Mouse (Mus musculus) brown adipose tissue, adult 24 weeks (tissue): ENCODE data around the gene Nfasc. TPM values are rescaled to one million over a fixed set of nuclear protein-coding genes. Genes with fewer than 3 reads are reported as not detected.

Experiments
- H3K27ac ChIP-seq: fragments of 200-500 bp; replicated peaks from 2 replicates; pipeline ENCODE4 v1.5.1; 2012; ENCODE audit warnings: low read depth, mild to moderate bottlenecking, low read length
- H3K4me1 ChIP-seq: fragments of 200-500 bp; 2 replicates; pipeline ENCODE4 v1.6.1; 2012; ENCODE audit warnings: low read length, mixed read lengths; ENCODE audit not compliant: control insufficient read depth, insufficient read depth, insufficient read length
- H3K4me3 ChIP-seq: fragments of 200-500 bp; 2 replicates; pipeline ENCODE4 v1.5.1; 2012; ENCODE audit warnings: low read depth, mild to moderate bottlenecking, low read length, moderate library complexity; ENCODE audit not compliant: insufficient read depth
- polyA plus RNA-seq: library from polyadenylated mRNA; stranded (reverse); fragments of >200 nt; gene quantifications from 2 replicates; pipeline ENCODE4 v1.2.4, GENCODE M21; 2012; ENCODE audit not compliant: missing spikeins, insufficient read depth, insufficient read length

Gene Nfasc
- polyA plus RNA-seq, 1 experiment: not detected

- Histone ChIP-seq H3K4me1 (no peaks in the 10 kb centered on the region), H3K27ac (no peak overlapping the region)
Measured at GRCm38 (mm10) chr1:132696926-132697325, 44.7 kb downstream of the Nfasc start.

DNA sequence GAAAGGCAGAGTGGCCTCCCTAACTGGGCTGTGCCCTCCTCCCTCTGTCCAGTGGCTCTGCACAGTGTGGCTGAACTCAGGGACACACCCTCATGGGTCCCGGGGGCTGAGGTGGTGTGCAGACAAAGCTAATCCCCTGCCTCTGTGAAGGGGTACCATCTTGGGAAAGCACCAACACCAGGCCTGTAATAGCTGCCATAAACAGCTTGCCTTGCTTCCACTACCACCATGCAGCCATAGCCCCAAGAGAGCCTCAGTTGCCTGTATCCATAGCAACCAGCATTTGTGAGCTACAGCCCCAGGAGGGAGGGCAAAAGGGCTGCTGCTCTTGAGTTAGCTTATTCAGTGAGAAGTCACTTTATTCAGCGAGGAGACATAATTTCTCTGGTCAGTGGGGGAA, 45.4 kb downstream of the Nfasc start:
- Histone ChIP-seq H3K4me3 (no peak overlapping the region), H3K4me1 (no peaks in the 10 kb centered on the region), H3K27ac (no peak overlapping the region)

More at GRCm38 (mm10) chr1:132696926-132697325, 44.7 kb downstream of the Nfasc start:
- no peak overlapping the region for H3K4me3 ChIP-seq

DNA sequence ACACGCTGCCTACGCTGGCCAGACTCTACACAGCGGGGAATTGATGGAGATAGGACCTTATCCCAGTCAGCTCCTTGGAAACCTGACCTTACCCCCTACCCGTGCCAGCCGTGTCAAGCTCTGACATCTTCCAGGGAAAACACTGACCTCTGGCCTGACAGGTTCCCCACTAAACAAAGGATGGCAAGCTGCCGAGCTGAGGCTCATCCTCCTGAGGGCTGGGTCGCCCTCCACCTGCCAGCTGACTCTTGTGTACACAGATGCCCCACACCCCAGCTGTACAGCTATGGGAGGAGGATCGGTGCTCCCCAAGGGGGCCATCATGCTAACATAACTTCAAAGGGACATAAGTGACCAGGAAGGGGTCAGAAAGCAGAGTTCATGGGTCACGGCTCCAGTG, 47.6 kb downstream of the Nfasc start:
- Histone ChIP-seq H3K4me3 (no peak overlapping the region), H3K27ac (no peak overlapping the region), H3K4me1 (no peaks in the 10 kb centered on the region)

- no peak overlapping the region for H3K4me3 ChIP-seq
- no peaks in the 10 kb centered on the region for H3K4me1 ChIP-seq
Measured at GRCm38 (mm10) chr1:132689181-132689580, 52.4 kb downstream of the Nfasc start.

GRCm38 (mm10) chr1:132678935-132679334, 62.7 kb downstream of the Nfasc start:
- Histone ChIP-seq H3K4me3 (no peak overlapping the region), H3K27ac (no peak overlapping the region), H3K4me1 (no peaks in the 10 kb centered on the region)

More at GRCm38 (mm10) chr1:132689181-132689580, 52.4 kb downstream of the Nfasc start:
- no peak overlapping the region for H3K27ac ChIP-seq

- Histone ChIP-seq H3K4me3 (no peak overlapping the region), H3K4me1 (no peaks in the 10 kb centered on the region), H3K27ac (no peak overlapping the region)
Measured at GRCm38 (mm10) chr1:132678076-132678475, 63.5 kb downstream of the Nfasc start.

- H3K4me3 ChIP-seq: no peak overlapping the region
- H3K27ac ChIP-seq: no peak overlapping the region
Measured at GRCm38 (mm10) chr1:132672704-132673103, 68.9 kb downstream of the Nfasc start.

GRCm38 (mm10) chr1:132669200-132669599, 72.4 kb downstream of the Nfasc start:
- no peaks in the 10 kb centered on the region for H3K4me1 ChIP-seq
- H3K4me3 ChIP-seq: no peak overlapping the region
- no peak overlapping the region for H3K27ac ChIP-seq

More at GRCm38 (mm10) chr1:132672704-132673103, 68.9 kb downstream of the Nfasc start:
- H3K4me1 ChIP-seq: no peaks in the 10 kb centered on the region

GRCm38 (mm10) chr1:132660354-132660753, 81.2 kb downstream of the Nfasc start:
- no peaks in the 10 kb centered on the region for H3K4me1 ChIP-seq
- H3K4me3 ChIP-seq: no peak overlapping the region
- no peak overlapping the region for H3K27ac ChIP-seq

GRCm38 (mm10) chr1:132659604-132660003, 82.0 kb downstream of the Nfasc start:
- no peaks in the 10 kb centered on the region for H3K4me1 ChIP-seq
- H3K4me3 ChIP-seq: no peak overlapping the region
- H3K27ac ChIP-seq: no peak overlapping the region

DNA sequence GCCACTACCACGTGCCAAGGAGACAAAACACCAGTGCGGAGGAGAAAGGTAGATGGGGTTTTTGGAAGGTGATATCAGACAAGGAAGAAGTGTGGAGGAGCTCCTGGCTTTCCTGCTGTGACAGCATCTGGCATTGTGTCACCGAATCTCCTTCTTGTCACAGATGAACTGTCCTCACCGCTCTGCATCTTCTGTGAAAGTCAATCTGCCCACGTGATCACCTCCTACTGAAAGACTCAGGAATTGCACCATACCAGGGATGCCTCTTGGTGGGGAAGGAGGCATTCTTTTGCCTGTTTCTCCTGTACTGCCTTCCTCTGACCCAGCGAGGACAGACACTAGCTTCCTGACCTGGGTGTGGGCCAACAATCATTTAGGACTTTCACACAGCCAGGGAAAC, 86.0 kb downstream of the Nfasc start:
- Histone ChIP-seq H3K27ac (no peak overlapping the region), H3K4me3 (no peak overlapping the region), H3K4me1 (no peaks in the 10 kb centered on the region)

- Histone ChIP-seq H3K4me3 (no peak overlapping the region), H3K27ac (no peak overlapping the region), H3K4me1 (no peaks in the 10 kb centered on the region)
Measured at GRCm38 (mm10) chr1:132654769-132655168, 86.8 kb downstream of the Nfasc start.

DNA sequence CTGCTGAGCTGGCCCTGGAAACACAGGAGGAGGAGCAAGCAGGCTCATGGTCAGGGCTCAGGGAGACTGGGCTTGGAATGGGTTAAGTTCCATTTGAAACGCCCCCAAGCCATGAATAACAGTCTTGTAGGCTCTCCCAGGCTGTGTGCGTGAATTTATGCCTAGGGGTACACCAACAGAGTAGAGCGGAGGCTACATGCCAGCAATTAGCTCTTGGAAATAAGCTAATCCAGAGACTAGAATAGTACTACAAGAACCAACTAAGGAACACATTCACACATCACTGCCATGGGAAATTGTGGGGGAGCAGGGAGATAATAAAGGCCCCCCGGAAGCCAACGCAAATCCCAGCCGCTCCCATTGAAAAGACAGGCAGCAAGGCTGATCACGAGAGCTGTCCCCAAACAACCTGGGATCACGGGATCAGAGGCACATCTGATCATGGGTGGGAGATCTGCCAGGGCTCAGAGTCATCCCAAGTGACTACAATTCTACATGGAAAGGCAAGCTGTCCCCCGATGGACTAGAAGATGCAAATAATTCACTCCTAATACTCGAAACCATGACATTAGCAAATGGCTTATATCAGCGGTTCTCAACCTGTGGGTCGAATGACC, 87.6 kb downstream of the Nfasc start:
- no peak overlapping the region for H3K4me3 ChIP-seq
- no peaks in the 10 kb centered on the region for H3K4me1 ChIP-seq
- no peak overlapping the region for H3K27ac ChIP-seq

DNA sequence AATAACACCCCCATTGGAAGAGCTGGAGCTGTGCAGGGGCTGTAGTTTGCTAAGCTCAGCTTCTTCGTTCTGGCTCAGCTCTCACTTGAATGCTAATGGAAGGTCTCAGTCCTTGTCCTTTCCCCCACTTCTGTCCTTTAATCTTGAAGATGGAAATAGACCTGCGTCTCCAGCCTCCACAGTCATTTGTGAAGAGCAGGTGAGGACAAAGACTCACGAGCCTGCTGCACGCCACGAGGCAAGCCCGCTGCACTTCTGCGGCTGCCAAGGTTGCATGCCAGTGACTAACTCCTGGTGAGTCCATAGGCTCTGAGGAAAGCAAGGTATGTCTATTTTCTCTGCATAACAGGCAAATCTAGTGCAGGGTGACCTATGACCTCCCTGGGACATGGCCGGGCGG, 88.4 kb downstream of the Nfasc start:
- Histone ChIP-seq H3K4me3 (no peak overlapping the region), H3K4me1 (no peaks in the 10 kb centered on the region), H3K27ac (no peak overlapping the region)

DNA sequence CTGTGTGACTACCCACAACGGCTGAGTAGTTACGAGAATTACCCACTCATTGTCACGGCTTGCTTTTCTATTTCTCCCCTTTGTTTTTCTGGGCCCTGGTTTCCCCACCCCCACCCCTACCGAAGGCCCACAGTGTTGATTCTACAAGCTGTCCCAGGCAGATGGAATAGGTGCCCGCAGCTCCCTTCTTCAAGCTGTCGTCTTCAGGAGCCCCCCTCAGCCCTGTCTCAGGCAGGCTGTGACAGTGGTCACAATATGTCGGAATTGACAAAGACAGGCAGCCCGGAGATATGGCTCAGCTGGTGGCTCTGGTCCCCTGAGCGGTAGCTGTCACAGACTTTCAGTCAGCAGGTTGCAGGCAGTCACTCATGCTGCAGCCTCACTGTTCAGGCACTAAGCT, 90.9 kb downstream of the Nfasc start:
- H3K4me3 ChIP-seq: no peak overlapping the region
- H3K27ac ChIP-seq: no peak overlapping the region
- H3K4me1 ChIP-seq: no peaks in the 10 kb centered on the region

GRCm38 (mm10) chr1:132647958-132648357, 93.6 kb downstream of the Nfasc start:
- no peaks in the 10 kb centered on the region for H3K4me1 ChIP-seq
- H3K27ac ChIP-seq: no peak overlapping the region
- H3K4me3 ChIP-seq: no peak overlapping the region
